Mouse (Mus musculus) megakaryocyte, embryonic 14.5 days (primary cell): ENCODE results near the gene Serpinb7.

Source experiments
- FLI1 ChIP-seq: IDR thresholded peaks from 2 replicates; pipeline ENCODE4 v1.6.1; 2012; ENCODE audit warnings: low read length, inconsistent platforms, mixed read lengths
- GATA1 ChIP-seq: IDR thresholded peaks from 3 replicates; pipeline ENCODE4 v1.6.1; 2012; ENCODE audit warnings: mixed read lengths, low read length, inconsistent platforms, borderline replicate concordance

GRCm38 (mm10) chr1:107378368-107378767 is 21.1 kb upstream of the Serpinb7 start:
- TF ChIP-seq FLI1, result no peak
- no peak for TF ChIP-seq GATA1
